Mouse (Mus musculus) cortical plate, adult 2 months (tissue): ENCODE measurements around the gene Aoah. TPM values are rescaled to one million over a fixed set of nuclear protein-coding genes. Genes with fewer than 3 reads are reported as not detected.
A peak's percentile ranks its signal among the peaks of the same experiment; 100 is the strongest.

Experiments
- H3K27ac ChIP-seq: fragments of 200-500 bp; 2 replicates; pipeline ENCODE4 v1.5.1; 2012; ENCODE audit warnings: low read length, control low read depth, inconsistent platforms; ENCODE audit not compliant: insufficient read depth
- H3K4me1 ChIP-seq: fragments of 200-500 bp; 2 replicates; pipeline ENCODE4 v1.6.1; 2011; ENCODE audit warnings: low read length; ENCODE audit not compliant: control insufficient read depth, insufficient read depth
- H3K4me3 ChIP-seq: fragments of 200-500 bp; 2 replicates; pipeline ENCODE4 v1.5.1; 2011; ENCODE audit warnings: mild to moderate bottlenecking, low read length, control low read depth; ENCODE audit not compliant: insufficient read depth
- CTCF ChIP-seq: fragments of 200-500 bp; IDR thresholded peaks from 2 replicates; pipeline ENCODE4 v1.5.1; 2011; ENCODE audit warnings: mild to moderate bottlenecking, control low read depth, low read length; ENCODE audit not compliant: insufficient read depth; ENCODE audit errors: extremely low read depth
- POLR2A ChIP-seq: fragments of 200-500 bp; IDR thresholded peaks from 2 replicates; pipeline ENCODE4 v1.6.1; 2011; ENCODE audit warnings: mild to moderate bottlenecking, low read length, control low read depth; ENCODE audit not compliant: insufficient read depth; ENCODE audit errors: extremely low read depth
- polyA plus RNA-seq: library from polyadenylated mRNA; depleted of rRNA; stranded (reverse); fragments of >200 nt; gene quantifications from 2 replicates; pipeline ENCODE4 v1.2.3, GENCODE M21; 2012

The Aoah gene
- polyA plus RNA-seq, 1 experiment = 0.19 TPM

DNA sequence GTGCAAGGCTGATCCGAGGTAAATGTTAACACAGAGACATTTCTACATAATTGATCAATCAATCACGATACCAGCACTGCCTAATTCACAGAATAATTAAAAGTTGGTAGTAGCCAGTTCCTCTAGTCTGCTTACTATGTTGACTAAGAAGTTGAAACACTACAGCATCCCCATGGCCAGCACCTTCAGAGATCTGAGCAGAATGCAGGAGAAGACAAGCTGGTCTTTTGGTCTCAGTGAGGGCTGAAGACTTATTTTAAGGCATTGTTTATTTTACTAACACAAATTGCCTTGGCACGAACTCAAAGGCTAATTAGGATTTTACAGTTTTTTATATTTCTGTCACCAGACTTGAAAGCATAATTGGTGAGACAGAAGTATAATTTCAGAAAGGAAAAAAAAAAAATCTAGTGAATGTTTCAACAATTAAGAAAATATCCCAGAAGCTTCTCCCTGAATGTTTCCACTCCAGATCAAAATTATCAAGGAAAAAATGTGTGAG lies 107.8 kb downstream of the Aoah start:
- TF ChIP-seq POLR2A (no peak), CTCF (no peak)
- no peak overlapping the region for H3K4me3 ChIP-seq
- H3K4me1 ChIP-seq = peaks cover 1% of the 10 kb centered on the region
- no peak overlapping the region for H3K27ac ChIP-seq

DNA sequence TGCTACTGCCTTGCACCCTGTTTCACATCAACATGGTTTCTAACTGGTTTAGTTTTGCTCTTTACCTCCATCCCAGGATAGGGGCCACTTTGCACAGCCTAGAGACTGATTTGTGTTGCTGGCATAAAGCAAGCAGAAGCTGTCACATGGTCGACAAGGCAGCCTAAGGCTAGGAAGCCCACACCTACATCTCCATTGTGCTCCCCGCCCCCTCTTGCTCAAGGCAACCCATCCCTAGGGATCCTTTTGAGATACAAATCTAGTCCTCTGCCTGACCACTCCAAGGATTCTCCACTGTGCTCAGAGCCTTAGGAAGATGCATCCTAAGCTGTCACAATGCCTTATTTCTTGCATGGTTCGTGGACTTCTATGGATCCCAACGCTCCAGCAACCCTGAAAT lies 110.2 kb downstream of the Aoah start:
- TF ChIP-seq CTCF = no peak
- TF ChIP-seq POLR2A = no peak
- Histone ChIP-seq H3K4me1 (peaks cover 1% of the 10 kb centered on the region), H3K4me3 (no peak overlapping the region), H3K27ac (no peak overlapping the region)

DNA sequence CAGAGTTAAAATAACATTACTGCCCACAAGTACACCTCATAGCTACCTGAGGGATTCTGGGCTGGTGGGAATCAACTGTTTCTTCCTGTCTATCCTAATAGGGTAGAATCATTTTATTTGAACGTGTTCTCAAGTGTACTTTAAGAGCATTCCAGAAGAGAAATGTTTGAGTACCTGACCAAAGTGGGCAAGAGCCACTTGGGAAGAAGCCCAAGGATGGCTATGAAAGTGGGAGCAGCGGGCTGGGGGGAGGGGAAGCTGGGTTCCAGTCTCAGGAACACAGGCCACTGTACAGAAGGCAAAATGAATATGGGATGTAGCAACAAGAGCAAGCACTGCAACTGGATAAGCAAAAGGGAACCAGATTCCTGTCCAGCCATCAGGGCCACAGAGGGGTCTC lies 111.3 kb downstream of the Aoah start:
- peaks cover 1% of the 10 kb centered on the region for H3K4me1 ChIP-seq
- H3K27ac ChIP-seq = no peak overlapping the region
- TF ChIP-seq CTCF (no peak), POLR2A (no peak)
- H3K4me3 ChIP-seq = no peak overlapping the region

DNA sequence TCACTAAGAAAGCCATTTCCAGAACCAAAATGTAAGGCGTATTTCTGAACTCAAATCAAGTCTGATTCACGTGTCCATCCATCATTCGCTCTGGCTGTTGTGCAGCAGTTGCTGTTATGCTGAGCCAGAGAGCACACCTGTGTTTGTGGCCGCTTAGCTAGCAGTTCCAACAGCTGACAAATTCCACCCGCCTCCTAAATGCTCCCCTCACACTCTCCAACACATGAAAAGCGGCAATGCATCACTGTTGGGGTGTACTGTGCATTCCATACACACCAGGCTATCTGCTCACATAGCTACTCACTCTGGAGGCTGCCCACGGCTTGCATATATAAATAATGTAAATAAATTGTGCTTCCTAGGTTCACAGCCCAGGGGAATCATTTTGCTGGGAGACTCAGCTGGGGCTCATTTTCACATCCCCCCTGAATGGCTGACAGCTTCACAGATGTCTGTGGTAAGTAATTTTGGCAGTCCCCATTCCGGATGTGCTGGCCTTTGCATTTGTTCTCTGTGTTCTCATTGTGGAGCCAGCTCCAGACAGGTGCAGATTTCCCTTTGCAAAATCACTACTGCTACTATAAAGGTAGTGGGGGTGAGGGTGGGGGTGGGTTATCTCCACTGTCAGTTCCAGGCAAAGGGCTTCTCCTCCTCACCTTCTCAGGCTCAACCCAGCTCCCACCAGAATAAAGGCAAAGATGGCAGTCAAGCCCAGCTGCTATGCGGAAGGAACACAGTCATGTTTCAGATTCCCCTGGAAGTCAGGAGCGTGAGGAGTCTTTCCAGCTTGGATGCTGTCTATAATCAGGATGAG lies 123.0 kb downstream of the Aoah start:
- no peak for TF ChIP-seq POLR2A
- TF ChIP-seq CTCF = no peak
- no peaks in the 10 kb centered on the region for H3K4me1 ChIP-seq
- no peak overlapping the region for H3K27ac ChIP-seq

DNA sequence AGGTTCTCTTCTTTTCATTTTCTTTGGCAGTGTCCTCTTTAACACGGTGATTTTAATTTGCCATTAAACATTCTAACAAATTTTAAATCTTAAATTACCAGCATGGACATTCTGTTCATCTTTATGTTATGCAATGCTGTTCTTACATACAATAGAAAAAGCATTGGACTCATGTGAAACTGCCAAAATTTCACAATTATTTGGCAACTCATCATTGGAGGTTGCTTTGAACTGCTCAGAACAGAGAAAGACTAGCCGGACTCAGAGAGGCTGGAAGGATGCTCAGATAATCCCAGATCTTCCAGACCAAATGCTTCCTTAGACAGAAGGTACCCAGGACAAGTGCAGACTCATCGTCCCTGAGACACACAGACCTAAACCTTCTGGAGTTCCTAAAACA lies 126.5 kb downstream of the Aoah start:
- TF ChIP-seq POLR2A (no peak), CTCF (no peak)
- Histone ChIP-seq H3K27ac (no peak overlapping the region), H3K4me1 (no peaks in the 10 kb centered on the region), H3K4me3 (no peak overlapping the region)

More for the DNA sequence above, 123.0 kb downstream of the Aoah start:
- H3K4me3 ChIP-seq = no peak overlapping the region

DNA sequence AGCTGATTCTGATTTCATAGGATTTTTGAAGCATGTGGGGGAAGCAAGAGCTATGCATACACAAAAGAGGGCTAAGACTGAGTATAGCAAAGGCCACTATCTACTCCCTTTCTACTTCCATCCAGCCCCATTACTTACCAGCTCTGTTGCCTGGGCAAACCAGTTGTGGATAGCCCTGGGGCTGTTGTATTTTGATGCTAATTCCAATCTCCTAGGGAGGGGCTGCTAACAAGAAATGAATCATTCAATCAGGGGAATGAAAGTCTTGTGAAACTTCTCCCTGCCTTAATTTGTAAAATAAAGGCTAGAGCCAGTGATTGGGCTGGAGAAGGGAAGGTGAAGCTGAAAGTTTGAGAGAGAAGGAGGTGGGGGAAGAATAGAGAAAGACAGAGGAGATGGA lies 142.1 kb downstream of the Aoah start:
- Histone ChIP-seq H3K4me1 (no peaks in the 10 kb centered on the region), H3K4me3 (no peak overlapping the region), H3K27ac (no peak overlapping the region)
- TF ChIP-seq CTCF = no peak
- TF ChIP-seq POLR2A = no peak

DNA sequence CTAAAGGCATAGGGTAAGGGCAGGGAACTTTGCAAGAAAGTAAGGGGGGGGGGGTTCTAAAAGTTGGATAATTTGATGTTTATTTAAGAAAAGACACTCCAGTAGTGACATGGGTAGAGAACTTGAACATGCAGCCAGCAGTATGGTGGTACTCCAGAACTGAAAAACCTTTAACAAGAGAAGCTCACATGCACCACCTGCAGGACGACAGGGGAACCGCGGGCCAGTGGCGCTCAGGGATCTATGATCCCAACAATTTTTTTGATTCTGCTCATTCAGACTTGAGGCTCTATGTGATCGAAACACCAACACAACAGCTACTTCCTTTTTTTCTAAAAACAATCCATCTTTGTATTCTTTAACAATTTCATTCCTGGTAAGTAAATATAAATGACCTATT lies 143.5 kb downstream of the Aoah start:
- Histone ChIP-seq H3K27ac (no peak overlapping the region), H3K4me1 (no peaks in the 10 kb centered on the region), H3K4me3 (no peak overlapping the region)
- TF ChIP-seq POLR2A (no peak), CTCF (peak; percentile 44)

DNA sequence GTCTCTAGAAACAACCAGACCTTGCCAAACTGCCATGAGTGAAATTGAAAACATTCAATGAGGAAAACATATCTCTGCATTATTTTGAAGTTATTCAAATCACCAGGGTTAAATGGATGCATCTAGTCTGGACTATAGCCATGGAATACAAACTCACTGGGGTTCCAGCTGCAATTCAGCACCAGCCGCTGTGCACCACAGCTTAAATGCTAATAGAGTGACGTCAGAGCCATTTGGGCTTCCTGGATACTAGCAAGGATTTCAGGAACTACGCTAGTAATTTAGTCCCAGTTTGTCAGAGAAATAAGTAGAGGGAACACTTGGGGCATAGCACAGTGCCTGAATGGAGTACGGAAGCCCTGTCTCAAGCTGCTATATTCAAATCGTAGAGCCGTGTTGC lies 145.2 kb downstream of the Aoah start:
- no peaks in the 10 kb centered on the region for H3K4me1 ChIP-seq
- no peak overlapping the region for H3K27ac ChIP-seq
- TF ChIP-seq POLR2A (no peak), CTCF (no peak)
- H3K4me3 ChIP-seq = no peak overlapping the region

DNA sequence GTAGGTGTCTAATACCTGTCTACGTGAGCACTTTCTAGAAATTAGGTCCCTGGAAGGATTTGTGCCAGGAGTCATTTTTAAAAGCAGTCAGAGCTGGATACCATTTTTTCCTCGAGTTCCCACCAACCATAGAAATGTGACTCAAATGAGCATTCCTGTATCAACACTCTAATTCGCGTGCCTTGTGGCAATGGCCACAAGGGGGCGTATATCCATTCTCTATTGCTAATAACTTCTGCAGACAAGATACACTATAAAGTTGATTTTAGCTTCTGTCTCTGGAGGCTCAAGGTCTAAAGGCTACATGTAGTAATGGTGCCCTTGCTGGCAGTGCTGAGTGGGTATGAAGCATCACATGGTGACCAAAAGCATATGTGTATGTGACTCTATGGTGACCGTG lies 146.5 kb downstream of the Aoah start:
- Histone ChIP-seq H3K4me1 (no peaks in the 10 kb centered on the region), H3K4me3 (no peak overlapping the region), H3K27ac (no peak overlapping the region)
- TF ChIP-seq POLR2A (no peak), CTCF (peak; percentile 36; the same call in 1 of the 2 replicates)

DNA sequence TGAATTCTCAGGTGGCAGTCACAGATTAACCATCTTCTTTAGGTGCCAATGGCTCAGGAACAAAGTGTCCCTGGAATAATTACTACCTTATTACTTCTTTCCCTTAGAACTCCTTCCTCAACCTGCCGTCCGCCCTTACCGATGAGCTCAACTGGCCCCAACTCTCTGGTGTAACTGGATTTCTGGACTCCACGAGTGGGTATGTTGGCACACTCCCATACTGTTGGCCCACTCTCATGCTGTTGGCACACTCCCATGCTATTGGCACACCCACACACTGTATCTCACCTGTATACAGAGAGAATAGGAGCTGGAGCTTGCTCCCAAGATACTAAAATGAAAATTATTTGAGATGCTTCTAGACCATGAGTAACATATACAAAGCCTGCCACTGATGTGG lies 147.8 kb downstream of the Aoah start:
- Histone ChIP-seq H3K4me3 (no peak overlapping the region), H3K27ac (no peak overlapping the region), H3K4me1 (no peaks in the 10 kb centered on the region)
- TF ChIP-seq POLR2A (no peak), CTCF (no peak)

DNA sequence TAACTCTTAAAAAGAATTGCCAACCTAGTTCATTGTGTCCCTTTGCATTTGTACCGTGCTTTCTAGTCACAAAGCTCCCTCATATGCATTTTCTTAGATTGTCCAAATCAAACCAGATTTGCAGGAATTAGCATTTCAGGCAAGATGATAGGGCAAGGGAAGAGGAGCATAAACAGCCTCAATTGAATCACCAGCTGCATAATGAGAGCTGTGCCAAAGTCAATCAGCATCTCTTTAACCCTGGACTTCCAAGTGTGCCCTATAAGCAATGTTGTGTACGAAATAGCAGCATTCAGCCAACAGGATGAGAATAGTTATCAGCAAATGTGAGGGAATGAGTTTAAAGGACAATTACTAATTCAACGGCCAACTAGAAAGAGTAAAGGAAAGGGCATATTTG lies 169.2 kb downstream of the Aoah start:
- Histone ChIP-seq H3K27ac (no peak overlapping the region), H3K4me3 (no peak overlapping the region), H3K4me1 (no peaks in the 10 kb centered on the region)
- TF ChIP-seq POLR2A (no peak), CTCF (no peak)
